Mouse (Mus musculus): ENCODE results near the gene Olfr1286.

Olfr1286 gene

GRCm38 (mm10) chr2:111422931-111423330 lies at the start of gene Olfr1286:
Gene Olfr1286, minus strand, starts transcription at chr2:111423115.
- DNase-seq = no peak

DNA sequence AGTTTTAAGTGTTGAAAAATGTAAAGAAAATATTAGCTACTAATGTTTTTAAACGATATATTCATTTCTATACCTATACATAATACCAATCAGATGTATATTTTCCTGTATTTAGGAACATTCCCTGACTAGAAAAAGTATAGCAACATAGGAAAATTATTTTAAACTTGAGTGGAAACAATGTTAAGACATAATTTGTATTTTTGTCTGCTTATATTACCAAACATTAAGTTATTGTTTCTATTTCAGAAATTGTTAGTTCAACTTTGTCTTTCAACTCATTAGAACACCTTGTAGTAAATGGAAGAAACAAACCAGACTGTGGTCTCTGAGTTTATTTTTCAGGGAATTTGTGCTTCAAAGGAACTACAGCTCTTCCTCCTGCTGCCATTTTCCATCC lies 25.9 kb upstream of the Olfr1286 start, which contains the start of gene Olfr1287:
Gene Olfr1287 (plus strand): TSS at position 301 of the 400 bp plus-strand sequence.
- no peak for DNase-seq

DNA sequence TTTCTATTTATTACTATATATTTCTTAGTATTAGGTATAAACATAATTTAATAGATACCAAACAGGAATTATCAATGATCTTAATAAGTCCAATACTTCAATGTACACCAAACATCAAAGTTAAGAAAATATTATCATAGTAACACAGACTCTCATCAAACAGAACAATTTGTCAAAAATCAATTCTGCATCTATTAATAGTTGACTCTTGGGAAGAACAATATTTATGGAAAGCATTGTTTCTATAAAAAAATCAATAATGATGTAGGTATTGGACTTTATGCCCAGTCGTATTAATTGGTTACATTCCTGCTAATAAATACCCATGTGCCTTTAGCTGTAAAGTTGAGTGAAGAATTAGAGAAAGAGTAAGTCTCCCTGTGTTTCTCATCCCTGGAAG lies 47.7 kb downstream of the Olfr1286 start, which contains the start of gene Olfr1284:
Gene Olfr1284 (plus strand): TSS at position 301 of the 400 bp plus-strand sequence.
- no peak for DNase-seq
